Mouse (Mus musculus) erythroblast, adult 5-6 weeks (primary cell): Measurements from ENCODE around the gene Srp9. TPM values are rescaled to one million over a fixed set of nuclear protein-coding genes. Genes with fewer than 3 reads are reported as not detected.
"Not testable (repeated sequence)": the region's sequence is repeated elsewhere in the genome, so short reads cannot be mapped to it uniquely, and the experiment has no call there.

Experiments used
- ATAC-seq: replicated peaks from 2 replicates; pipeline ENCODE4 v1.8.0; 2016; ENCODE audit warnings: moderate number of reproducible peaks, mild to moderate bottlenecking, moderate TSS enrichment, inconsistent platforms; ENCODE audit not compliant: poor library complexity, low FRiP score, severe bottlenecking
- total RNA-seq, 2 experiments: library from RNA; stranded (forward) in 1 of 2; stranded (reverse) in 1 of 2; fragments of 150-400 nt in 1 of 2; fragments of 200-764, 138-1000 nt in 1 of 2; gene quantifications; 2 replicates each; pipeline versions ENCODE4 v1.2.3 to v1.2.4; 2015 to 2017; ENCODE audit warnings: low replicate concordance in 2 of 2

Srp9 gene
- total RNA-seq, 2 experiments from 2014 or later, result 21.4 to 33.4 TPM

DNA sequence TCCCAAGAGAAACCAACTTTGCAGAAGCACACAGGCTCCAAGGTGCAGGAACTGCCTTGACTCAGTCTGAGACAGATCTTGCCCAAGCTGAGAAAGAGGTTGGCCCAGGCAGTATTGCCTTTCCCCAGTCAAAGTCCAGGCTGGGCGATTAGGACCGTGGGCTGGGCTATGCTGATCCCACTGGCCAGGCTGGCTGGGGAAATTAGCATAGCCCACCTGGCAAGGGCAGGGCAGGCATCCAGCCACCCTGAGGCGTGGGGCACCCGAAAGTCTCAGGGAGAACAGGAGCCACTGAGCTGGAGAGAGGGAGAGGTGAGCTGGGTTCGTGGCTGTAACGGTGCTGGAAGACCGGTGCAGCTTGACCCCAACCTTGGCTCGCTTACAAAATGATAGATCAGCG lies 15.4 kb downstream of the Srp9 start:
- peak; percentile 13; the same call in 1 of the 2 replicates for ATAC-seq

DNA sequence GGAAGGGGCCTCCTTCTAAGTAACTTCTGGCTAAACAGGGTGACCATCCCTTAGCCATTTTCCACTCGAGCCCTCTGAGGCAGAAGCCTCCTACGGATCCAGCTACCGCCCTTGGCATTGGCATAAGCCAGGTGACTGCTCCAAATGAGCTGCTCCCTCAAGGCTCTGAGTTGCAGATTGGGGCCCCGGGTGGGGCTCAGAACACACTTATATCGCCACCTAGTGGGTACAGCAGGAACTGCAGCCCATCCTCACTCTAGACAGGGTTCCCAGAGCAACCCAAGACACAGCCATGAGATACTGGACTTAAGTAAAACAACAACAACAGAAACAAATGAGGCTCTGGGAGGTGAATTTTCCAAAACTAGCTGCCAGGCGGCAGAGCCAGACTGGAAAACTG lies 15.8 kb downstream of the Srp9 start:
- peak; percentile 84 for ATAC-seq

DNA sequence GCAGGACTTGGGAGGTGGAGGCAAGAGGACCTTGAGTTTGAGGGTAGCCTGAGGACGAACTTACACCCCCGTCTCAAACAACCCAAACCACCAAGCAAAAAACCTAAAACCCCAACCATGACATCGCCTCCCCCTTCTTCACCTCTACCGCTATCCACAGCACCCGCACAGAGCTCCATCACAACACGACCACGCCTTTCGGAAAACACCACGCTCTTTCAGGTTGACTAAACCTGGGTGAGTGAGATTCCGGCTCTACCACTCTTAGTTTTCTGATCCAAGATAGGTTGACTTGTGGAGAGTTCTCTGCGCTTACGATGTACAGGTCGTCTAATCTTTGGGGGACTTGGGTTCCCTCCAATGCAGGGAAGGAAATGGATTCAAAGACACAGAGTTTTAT lies 18.2 kb downstream of the Srp9 start:
- ATAC-seq, result no peak

DNA sequence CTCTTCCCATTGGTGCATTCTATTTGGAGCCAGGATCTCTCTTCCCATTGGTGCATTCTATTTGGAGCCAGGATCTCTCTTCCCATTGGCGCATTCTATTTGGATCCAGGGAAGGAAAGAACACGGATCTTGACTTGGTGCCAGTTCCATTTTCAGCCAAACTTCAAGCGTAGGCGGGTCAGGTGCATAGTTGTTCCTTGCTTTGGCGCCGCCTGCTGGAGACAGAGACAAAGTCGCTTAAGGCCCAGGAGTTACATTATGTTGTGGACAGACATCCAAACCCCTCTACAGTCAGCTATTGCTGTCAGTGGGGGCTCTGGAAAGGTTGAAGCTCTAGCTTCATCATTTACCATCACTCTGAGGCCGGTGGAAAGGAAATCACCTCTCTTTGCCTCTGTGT lies 18.8 kb downstream of the Srp9 start:
- peak; percentile 63; the same call in 1 of the 2 replicates for ATAC-seq

DNA sequence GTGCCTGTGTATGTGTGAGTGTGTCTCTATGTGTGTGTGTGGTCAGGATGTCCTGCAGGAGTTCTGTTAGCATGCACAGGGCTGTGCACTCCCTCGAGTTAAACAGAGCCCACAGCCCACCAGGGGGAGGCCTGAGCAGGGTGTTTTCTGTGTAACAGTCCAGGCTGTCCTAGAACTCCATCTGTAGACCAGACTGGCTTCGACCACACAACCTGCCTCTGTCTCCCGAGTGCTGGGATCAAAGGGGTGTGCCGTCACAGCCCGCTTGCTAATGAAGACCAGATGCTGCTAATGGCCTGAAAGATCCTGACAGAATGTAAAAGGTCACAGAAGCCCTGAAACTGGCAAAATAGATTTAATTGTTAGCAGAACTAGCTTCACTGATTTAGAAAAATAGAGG lies 21.0 kb downstream of the Srp9 start:
- no peak for ATAC-seq

DNA sequence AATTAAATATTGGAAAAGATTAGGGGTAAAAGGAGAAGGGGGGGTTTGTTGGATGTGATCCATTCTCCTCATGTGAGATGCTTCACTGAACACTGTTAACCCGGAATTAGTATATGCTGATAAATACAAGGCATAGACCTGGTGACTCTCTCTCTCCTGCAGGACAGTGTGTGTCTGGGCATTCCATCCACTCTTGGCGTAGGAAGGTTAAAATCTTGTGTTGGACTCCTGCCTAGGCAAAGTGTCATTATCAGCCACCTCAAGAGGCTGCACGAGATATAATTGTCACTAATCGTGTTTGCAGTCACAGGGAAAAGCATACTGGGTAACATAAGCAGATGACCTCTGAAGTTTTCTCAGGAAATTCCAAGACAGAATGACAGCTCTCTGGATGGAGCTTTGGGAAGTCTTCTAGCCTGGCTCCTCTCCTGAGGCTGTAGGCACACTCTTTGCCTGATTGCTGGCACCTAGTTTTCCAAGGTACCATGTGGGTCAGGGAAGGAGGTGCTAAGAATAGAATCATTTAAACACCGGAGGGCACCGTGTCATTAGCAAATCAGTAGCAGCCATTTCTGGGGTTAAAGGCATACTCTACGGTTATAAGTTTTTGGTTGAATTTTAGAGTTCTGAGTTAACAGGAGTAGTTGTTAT lies 24.5 kb downstream of the Srp9 start:
- ATAC-seq, result no peak

DNA sequence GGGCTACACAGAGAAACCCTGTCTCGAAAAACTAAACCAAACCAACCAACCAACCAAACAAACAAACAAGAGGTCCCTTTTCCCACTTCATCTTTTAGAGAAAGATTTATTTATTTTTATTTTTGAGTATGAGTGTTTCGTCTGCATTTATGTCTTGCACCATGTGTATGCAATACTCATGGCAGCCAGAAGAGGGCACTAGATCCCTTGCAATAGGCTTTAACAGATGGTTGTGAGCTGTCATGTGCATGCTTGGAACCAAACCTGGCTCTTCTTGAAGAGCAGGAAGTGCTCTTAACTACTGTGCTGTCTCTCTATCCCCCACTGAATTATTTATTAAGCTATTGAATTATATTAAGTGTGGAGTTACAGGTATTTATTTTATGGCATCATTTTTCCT lies 25.4 kb downstream of the Srp9 start:
- 0 out of 2 replicates have a peak, but pooled peaks have one; percentile 72 for ATAC-seq

DNA sequence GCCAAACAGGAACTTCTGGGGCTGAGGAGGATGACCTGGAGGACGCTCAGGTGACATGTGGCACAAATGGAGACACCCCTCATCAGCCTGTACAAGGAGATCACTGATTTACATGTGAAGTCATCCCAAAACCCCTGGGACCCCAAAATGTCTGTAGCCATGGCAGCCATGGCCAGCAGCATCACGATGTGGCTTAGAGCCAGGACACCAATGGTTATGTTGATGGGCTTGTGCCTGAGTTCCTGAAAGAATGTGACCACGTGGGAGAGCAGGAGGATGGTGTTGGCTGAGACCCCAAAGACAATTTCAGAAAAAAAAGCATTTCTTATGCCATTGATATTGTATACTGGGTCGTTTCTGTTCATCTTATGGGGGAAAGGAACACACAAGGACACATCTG lies 33.2 kb downstream of the Srp9 start:
- no peak for ATAC-seq

DNA sequence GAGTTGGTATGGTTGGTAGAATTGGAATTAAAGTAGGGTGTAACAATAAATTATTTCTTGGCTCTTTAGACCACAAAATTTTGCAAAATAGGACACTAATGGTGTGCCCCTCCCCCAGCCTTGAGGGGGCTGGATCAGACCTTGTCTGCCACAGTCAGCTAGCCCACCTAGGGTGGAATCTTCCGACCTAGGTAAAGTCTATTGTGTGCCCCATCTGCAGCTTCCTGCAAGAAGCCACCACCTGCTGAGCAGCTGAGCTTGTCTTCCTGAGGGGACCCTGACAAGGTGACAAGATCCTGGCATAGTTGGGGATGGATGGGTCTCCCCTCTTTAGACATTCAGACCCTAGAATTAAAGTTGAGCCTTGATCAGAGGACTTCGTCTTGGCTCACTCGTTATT lies 35.0 kb downstream of the Srp9 start:
- no peak for ATAC-seq

DNA sequence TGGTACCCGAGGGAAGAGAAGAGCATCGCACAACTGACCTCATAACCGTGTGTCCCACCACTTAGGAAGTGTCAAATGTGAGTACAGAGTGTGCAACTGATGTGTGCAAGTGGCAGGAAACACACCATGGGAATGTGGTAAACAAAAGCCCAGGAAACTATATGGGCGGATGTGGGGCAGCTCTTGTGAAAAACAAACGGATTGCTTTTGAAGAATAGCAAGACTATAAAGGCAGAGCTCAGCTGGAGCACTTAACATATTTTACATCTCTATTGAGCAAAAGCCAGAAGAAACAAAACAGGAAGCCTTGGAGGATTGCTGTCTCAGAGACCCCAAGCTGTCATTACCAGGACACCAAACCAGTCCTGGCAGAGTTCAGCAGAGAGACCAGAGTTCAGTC lies 38.4 kb downstream of the Srp9 start:
- no peak for ATAC-seq

DNA sequence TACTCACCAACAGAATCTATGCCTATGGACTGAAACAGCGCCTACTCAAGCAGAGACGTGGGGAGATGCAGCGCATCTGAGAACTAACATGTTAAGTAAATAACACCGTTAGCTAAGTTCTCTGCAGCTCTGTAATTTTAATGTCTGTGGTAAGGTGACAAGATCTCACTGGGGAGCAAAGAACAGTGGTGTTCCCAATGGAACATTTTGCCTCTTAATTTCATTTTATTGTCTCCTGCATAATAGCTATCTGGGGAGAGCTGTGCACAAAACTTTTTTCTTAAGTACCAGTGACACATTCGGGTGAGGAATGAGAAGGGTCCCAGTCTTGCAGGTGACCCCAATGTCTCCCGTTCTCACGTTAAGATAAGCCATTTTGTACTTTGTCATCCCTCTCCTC lies 39.8 kb downstream of the Srp9 start, which contains the start of gene Vmn1r1:
Gene Vmn1r1 (minus strand): TSS at position 101 of the 400 bp plus-strand sequence.
- ATAC-seq, result no peak

DNA sequence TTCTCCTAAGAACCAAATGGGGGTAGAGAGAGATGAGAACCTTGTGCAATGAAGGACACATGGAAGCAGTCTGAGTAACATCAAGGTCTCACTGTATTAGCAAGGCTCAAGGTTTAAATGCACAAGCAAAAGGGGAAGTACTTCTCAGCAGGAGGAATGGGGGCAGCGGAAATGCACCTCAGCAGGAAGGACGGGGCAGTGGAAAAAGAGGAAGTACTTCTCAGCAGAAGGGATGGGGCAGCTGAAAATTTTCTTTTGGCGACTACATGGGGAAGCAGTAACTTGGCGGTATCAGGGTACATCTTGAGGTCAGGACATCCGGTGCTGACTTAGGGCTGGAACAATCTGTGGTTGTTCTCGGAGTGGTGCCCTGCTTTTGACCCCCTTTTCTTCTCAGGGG lies 45.7 kb downstream of the Srp9 start:
- ATAC-seq, result not testable (repeated sequence)

DNA sequence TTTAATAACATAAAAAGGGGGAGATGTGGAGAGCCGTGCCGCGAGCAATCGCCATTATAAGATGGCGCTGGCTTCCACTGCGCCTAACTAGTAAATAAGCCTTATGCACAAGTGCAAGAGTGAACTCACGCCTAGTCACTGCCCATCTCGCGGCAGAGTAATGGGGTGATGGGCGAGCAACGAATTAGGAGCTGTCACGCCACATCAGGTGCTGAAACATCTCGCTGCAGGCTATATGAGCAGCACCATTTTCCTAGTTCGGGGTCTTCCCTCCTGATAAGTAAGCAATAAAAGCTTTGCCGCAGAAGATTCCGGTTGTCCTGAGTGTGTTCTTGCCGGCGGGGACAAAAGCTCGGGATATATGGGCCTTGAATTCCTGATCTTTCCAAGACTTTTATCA lies 52.4 kb downstream of the Srp9 start:
- ATAC-seq, result not testable (repeated sequence)

DNA sequence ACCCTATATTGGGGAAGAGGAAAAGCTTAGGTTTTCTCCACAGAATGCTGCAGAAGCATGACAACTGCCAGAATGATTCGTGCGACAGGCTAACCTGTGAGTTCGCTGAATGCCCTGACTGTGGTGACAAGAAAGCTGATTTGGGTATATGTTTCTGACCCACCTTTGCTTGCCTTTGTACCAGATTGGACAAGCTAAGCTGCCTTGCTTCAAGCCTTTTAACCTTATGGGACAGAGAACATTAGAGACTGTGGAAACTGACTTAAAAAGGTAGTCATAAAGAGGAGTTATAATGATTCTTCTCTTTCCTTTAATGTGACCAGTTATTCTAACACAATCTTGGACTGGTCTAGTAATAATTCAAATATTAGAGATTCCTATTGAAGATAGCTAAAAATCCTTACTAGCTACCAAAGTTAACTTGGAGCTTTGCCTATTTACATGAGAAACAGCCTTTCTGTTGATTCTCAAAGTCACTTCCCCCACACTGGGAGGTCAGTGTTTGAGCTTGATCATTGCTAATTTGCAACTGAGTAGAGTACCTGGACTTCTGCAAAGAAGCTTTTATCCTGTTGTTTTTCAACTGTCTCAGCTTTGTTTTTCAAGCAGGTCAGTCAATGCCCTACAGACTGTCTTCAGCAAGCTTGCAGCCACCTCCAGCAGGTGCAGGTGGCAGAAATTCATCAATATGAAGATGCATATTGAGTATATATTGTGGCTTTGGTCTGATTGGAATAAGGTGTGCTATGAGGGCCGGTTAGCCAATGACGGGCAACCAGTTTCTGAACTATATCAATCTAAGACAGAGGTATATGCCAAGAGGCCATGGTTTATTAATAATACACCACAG lies 57.1 kb downstream of the Srp9 start:
- no peak for ATAC-seq

Other genes with a start within 250 kb of the Srp9 start
- gene Enah, start 104.7 kb upstream of the Srp9 start, total RNA-seq (2015; ENCODE audit: low replicate concordance), result 0.21 TPM in 1 of 2 replicates, not detected in the other
- 0.77 and 1.1 TPM in 2 replicates for gene Enah, start 104.7 kb upstream of the Srp9 start, total RNA-seq (2017; ENCODE audit: low replicate concordance)
- not detected in 2 replicates for gene Vmn1r1, start 39.7 kb downstream of the Srp9 start, total RNA-seq (2015; ENCODE audit: low replicate concordance)
- not detected in 2 replicates for gene Vmn1r1, start 39.7 kb downstream of the Srp9 start, total RNA-seq (2017; ENCODE audit: low replicate concordance)
- gene Degs1, start 158.1 kb downstream of the Srp9 start, total RNA-seq (2015; ENCODE audit: low replicate concordance), result 59.4 and 77.8 TPM in 2 replicates
- gene Degs1, start 158.1 kb downstream of the Srp9 start, total RNA-seq (2017; ENCODE audit: low replicate concordance), result 36.5 and 41.1 TPM in 2 replicates
- 4.4 and 6.3 TPM in 2 replicates for gene Fbxo28, start 216.9 kb downstream of the Srp9 start, total RNA-seq (2015; ENCODE audit: low replicate concordance)
- 5.0 and 10.7 TPM in 2 replicates for gene Fbxo28, start 216.9 kb downstream of the Srp9 start, total RNA-seq (2017; ENCODE audit: low replicate concordance)